Mouse (Mus musculus) gastrocnemius, adult 2 months (tissue): ENCODE results near the gene Hhex. TPM values are rescaled to one million over a fixed set of nuclear protein-coding genes. Genes with fewer than 3 reads are reported as not detected.

Source experiments
- DNase-seq: peaks from one replicate; pipeline ENCODE4 v3.0.0; 2022
- H3K27ac ChIP-seq: fragments of 200-600 bp; 2 replicates; pipeline ENCODE4 v1.8.1; 2022; ENCODE audit warnings: mild to moderate bottlenecking
- H3K4me3 ChIP-seq: fragments of 200-600 bp; 2 replicates; pipeline ENCODE4 v1.8.1; 2022; ENCODE audit warnings: mild to moderate bottlenecking, moderate library complexity
- CTCF ChIP-seq: fragments of 200-600 bp; IDR thresholded peaks from 2 replicates; pipeline ENCODE4 v1.8.1; 2022; ENCODE audit warnings: antibody characterized with exemption, mild to moderate bottlenecking, moderate library complexity
- intact Hi-C: fragments of 180-260 bp; cut with DNase I; formaldehyde crosslinking; loops from one replicate; pipeline ENCODE4 v1.15.1; 2025
- long read RNA-seq, 2 experiments: library from polyadenylated mRNA; stranded (forward); transcript quantifications; one replicate each; pipeline ENCODE4 v2.0.0; 2021
- total RNA-seq, 2 experiments: library from RNA; stranded (reverse); gene quantifications; 2 replicates each; pipeline ENCODE4 v1.2.3; 2021

Hhex gene
- total RNA-seq, result 1 to 10 TPM in 1 of 2 experiments, under 1 TPM in 1; 0.84 to 1.3 TPM
- long read RNA-seq, experiment 1, result 0 reads
- long read RNA-seq, experiment 2, result 0 reads

DNA sequence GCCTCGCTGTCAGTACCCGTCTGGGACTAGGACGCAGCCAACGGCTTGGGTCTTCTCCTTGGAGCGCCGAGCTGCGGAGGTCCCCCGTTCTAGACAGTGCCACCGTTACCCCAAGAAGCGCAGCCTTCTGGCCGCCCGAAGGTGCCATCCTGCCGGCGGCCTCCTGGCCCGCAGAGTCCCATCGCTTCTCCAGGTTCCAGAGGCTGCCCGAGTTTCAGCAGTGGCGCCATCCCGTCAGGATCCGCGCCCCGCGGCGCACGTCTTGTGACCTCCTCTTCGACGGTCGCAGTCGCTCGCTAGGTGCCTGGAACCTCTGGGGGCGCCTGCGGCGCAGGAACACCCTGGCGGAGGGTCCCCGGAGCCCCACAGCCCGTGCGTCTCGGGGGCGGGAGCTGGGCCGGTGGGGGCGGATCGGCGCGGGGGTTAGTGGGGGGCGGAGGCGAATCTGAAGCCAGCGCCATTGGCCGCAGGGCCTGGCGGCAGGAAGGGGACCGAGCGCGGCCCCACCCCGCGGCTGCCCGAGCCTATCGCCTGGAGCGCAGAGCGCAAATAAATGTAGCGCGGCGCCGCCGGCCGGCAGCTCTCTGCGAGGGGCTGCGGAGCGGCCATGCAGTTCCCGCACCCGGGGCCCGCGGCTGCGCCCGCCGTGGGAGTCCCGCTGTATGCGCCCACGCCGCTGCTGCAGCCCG is at the start of gene Hhex:
TSS of gene Hhex (plus strand) at position 548 of the 689 bp plus-strand sequence.
- intact Hi-C loops, result no loop called here
- DNase-seq, result peak; percentile 84
- peak within 1 kb of the TSS; percentile 83 for H3K27ac ChIP-seq
- 0 out of 2 replicates have a peak, but pooled peaks have one; percentile 9 for TF ChIP-seq CTCF
- peak within 1 kb of the TSS; percentile 74 for H3K4me3 ChIP-seq

DNA sequence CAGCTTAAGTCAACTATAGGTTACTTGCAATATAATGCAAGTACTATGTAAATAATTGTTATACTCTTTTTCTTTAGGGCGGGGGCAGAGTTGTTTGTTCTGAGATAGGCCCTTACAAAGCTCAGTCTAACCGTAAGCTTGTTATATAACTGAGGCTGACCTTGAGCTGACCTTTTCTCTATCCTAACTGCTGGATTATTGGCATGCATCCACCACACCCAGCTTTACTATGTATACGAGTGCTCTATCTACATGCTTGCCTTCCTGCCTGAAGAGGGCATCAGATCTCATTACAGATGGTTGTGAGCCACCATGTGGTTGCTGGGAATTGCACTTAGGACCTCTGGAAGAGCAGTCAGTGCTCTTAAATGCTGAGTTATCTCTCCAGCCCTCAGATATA is 48.5 kb upstream of the Hhex start:
- no peak for TF ChIP-seq CTCF
- H3K27ac ChIP-seq, result no peak overlapping the region
- no peak for DNase-seq
- intact Hi-C loops, result no loop called here
- no peak overlapping the region for H3K4me3 ChIP-seq

DNA sequence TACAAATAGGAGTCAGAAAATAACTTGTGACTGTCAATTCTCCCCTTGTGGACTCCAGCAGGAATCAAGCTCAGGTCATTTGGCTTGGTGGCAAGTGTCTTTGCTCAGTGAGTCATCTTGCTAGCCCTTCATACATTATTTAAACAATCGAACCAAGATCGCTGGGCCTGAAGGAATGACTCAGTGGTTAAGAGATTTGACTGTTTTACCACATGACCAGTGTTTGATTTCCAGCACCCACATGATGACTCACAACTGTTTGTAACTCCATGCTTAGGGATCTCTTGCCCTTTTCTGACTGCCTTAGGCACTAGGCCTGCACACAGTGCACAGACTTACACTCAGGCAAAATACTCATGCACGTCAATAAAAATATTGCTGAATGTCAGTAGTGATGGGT is 42.7 kb upstream of the Hhex start:
- no peak for DNase-seq
- H3K27ac ChIP-seq, result no peak overlapping the region
- no peak for TF ChIP-seq CTCF
- intact Hi-C loops, result no loop called here
- no peak overlapping the region for H3K4me3 ChIP-seq

DNA sequence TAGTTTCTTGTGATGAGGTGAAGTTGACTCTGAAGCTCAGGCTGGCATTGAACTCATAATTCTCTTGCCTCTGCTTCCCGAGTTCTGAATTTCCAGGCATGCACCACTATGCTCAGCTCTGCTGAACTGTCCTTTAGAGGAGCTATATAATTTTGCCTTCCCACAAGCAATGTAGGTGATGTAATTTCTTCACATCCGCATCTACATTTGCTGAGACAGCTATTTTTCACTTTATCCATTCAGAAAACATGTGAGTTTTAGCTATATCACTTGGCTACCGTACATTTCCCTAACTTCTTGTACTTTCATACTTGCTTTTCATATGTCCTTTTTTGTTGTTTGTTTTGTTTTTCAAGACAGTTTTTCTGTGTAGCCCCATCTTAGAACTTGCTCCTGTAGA is 38.3 kb upstream of the Hhex start:
- Histone ChIP-seq H3K27ac (no peak overlapping the region), H3K4me3 (no peak overlapping the region)
- no peak for TF ChIP-seq CTCF
- intact Hi-C loops, result no loop called here
- no peak for DNase-seq

DNA sequence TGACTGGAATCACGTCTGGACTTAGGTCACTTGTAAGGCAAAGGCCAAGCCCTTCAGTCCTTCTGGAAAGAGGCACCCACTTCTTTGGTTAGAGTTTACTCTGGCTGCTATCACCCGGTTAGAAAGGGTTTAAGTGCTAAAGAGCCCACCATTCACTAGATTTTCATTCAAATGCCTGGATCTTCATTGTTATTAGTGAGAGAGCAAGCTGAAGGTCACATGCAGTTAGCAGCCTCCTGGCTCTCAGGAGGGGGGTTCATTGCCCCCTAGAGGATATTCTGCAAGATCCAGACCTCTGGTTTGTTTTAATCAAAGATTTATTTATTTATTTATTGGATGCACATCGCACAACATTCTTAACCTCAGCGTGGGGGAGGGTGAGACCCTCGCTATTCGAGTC is 33.7 kb upstream of the Hhex start:
- intact Hi-C loops, result no loop called here

DNA sequence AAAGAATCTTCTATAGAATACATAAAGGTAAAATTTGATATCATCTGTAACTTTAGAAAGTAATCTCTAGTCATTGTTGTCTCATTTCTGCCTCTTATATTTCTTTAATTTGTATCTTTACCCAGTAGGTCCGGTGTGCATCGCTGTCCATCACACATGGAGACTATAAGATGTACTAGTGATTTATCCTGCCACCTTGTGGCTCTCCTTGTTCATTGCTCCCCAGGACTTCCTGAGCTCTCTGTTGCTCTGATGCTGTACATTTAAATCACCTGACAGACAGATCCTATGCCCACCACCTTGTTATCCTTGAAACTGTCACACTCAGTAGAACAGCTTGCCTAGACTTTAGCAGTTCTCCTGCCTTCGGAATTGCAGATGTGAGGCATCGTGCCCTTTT is 16.3 kb upstream of the Hhex start:
- intact Hi-C loops, result no loop called here
- no peak overlapping the region for H3K4me3 ChIP-seq
- DNase-seq, result no peak
- no peak overlapping the region for H3K27ac ChIP-seq
- TF ChIP-seq CTCF, result peak; percentile 64

More for the DNA sequence above, 33.7 kb upstream of the Hhex start:
- no peak overlapping the region for H3K27ac ChIP-seq
- no peak overlapping the region for H3K4me3 ChIP-seq
- DNase-seq, result no peak
- no peak for TF ChIP-seq CTCF

DNA sequence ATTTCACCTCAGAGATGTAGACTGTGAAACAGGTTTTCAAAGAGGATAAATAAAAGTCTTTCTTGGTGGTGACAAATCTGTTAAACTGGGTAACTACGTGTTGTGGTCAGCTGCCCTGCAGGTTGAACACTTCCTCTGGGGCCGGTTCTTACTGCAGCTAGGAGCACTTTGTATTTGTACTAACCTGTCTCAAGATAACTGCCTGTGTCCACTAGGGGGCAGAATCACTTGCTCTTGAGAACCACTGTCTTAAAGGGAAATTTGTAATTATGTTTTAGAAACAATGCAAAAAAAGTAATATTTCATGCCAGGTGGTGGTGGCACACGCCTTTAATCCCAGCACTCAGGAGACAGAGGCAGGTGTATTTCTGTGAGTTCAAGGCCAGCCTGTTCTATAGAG is 15.0 kb upstream of the Hhex start:
- Histone ChIP-seq H3K27ac (no peak overlapping the region), H3K4me3 (no peak overlapping the region)
- intact Hi-C loops, result no loop called here
- TF ChIP-seq CTCF, result peak; percentile 86
- peak; percentile 37 for DNase-seq

DNA sequence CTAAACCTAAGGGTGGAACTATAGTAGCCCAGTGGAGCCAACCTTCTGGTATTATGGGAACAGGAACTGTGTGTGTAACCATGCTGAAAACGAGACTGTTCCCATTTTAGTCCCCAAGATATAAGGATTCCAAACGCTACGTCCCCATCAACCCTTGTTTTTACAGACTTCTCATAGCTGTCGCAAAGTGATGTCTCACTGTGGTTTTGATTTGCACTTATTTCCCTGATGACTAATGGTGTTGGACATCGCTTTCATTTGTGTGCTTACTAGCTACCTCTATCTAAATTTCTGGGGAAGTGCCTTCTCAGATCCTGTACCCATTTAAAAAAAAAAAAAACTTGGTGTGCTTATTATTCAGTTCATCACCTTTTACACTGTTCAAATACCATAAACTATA is 6.0 kb upstream of the Hhex start:
- intact Hi-C loops, result no loop called here
- no peak overlapping the region for H3K4me3 ChIP-seq
- no peak for DNase-seq
- TF ChIP-seq CTCF, result no peak
- no peak overlapping the region for H3K27ac ChIP-seq

DNA sequence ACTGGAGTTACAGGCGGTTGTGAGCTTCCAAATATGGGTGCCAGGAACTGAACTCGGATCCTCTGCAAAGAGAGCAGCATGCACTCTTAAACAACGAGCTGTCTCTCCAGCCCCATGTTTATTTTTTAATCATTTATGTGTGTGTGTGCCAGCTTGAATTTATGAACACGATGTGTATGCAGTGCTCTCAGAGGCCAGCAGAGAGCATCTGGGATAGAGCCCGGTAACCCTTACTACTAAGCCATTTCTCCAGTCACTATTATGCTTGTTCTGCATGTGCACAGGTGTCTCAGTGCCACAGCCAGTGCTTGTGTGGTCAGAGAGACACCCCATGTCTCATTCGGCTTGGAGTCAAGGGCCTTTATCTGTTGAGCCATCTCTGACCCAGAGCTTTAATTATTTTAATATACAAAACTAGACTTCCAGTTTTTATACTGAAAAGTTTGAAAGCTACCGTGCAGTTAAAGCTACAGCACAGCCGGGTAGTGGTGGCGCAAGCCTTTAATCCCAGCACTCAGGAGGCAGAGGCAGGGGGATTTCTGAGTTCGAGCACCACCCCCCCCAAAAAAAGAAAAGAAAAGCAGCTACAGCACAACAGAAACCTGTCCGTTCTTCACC is 3.4 kb upstream of the Hhex start:
- Histone ChIP-seq H3K27ac (no peak overlapping the region), H3K4me3 (no peak overlapping the region)
- DNase-seq, result no peak
- TF ChIP-seq CTCF, result no peak
- intact Hi-C loops, result no loop called here

DNA sequence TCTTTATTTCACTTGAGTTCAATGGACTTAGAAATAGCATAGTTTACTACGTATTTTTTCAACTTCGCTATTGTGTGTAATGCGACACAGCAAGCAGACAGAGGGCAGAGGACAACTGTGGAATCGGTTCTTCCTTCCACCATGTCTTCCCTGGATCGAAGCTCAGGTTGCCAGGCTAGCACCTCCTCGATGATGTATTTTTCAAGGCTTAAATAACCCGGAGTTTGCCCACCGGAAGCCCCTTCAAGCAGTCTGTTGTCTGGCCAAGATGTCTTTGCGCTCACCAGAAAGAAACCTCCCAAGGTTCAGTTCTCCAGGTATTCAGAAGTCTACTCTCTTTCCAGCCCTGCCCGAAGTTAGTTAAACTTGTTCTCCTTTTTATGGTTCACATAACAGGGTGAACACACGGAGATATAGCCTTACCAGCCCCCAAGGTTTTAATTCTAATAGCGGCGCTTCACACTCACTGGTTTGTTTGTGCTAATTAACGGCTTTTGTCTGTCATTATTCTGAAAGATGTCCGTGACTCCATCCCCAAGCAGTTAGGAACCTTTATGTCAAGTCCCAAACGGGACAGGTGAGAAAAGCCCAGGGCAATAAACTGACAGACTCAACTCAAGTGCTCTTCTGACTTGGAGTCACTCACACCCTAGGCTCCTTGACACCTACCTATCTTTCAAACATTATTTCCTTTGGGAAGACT is 1.6 kb upstream of the Hhex start:
- DNase-seq, result no peak
- H3K27ac ChIP-seq, result no peak overlapping the region
- TF ChIP-seq CTCF, result no peak
- intact Hi-C loops, result no loop called here
- H3K4me3 ChIP-seq, result no peak overlapping the region

DNA sequence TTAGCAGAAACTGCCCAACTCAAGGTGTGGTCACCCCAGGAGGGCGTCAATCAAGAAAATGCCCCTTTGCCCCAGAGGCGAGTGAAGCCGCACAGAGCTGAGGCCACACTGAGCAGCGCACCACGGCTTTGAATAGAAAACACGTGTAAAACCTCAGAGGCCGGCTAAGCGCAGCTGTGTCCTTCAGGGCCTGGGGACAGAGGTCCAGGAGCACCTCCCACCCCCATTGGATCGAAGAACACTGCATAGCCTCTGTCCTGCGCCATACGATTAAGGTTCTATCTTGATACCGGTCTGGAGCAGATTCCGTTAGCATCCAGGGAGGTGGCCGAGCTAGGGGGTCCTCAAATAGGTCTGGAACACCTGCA is 731 bp upstream of the Hhex start:
- intact Hi-C loops, result no loop called here
- no peak for TF ChIP-seq CTCF
- DNase-seq, result no peak
- Histone ChIP-seq H3K27ac (no peak overlapping the region), H3K4me3 (peak overlapping the region; percentile 74)

DNA sequence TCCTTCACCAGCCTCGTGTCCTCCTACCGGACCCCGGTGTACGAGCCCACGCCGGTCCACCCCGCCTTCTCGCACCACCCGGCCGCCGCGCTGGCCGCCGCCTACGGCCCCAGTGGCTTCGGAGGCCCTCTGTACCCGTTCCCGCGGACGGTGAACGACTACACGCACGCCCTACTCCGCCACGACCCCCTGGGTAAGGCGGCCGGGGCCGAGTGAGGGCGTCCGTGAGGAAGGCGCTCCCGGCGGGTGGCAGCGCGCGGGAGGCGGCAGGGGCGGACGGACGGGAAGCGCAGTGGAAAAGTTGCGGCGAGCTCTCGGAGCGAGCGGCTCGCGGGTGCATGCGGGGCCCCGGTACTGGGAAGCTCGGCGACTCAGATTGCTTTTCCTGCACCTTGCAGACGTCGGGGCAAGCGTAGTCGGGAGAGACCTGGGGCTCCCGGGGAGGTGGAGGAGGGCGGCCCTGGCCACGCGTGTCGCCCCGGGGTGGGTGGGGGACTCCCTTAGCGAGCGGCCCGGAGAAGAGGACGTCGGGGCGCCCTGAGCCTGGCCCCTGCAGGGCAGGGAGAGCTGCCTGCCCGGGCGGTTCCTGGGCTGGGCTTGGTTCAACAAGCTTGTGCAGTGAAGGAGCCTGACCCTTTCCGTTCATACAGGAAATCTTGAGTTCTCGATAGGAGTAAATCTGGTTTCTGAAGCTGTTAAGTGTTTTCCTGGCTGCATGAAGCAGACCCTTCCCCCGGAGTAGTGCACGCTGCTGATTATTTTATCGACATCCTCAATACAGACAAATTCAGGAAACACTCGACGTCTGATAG is 637 bp downstream of the Hhex start:
- Histone ChIP-seq H3K27ac (peak overlapping the region; percentile 83), H3K4me3 (peak overlapping the region; percentile 74)
- no peak for TF ChIP-seq CTCF
- peak; percentile 36 for DNase-seq
- intact Hi-C loops, result no loop called here

DNA sequence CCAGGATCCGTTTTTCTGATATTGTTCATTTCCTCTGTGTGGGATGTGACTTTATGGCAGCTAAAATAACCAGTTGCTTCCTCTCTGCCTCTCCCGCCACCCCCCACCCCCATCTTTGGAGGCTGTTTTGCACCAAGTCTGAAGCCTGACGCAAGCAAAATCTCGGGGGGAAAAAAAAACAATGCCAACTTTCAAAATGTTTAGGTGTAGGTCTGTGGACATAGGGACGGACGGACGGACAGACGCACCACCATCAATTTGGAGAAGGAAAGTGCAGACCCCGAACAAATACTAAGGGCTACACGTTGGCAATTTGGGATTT is 1.2 kb downstream of the Hhex start:
- intact Hi-C loops, result no loop called here
- H3K27ac ChIP-seq, result peak overlapping the region; percentile 83
- no peak for TF ChIP-seq CTCF
- peak overlapping the region; percentile 74 for H3K4me3 ChIP-seq
- DNase-seq, result peak; percentile 16
